Mouse (Mus musculus) embryonic fibroblast, embryonic 13.5 days (primary cell): ENCODE measurements around the gene Vars.
"Not testable (repeated sequence)": the region's sequence is repeated elsewhere in the genome, so short reads cannot be mapped to it uniquely, and the experiment has no call there.

Experiments
- CTCF ChIP-seq: IDR thresholded peaks from 2 replicates; pipeline ENCODE4 v1.5.1; 2011; ENCODE audit warnings: mild to moderate bottlenecking, control low read depth, low read length, moderate library complexity, borderline replicate concordance; ENCODE audit not compliant: insufficient read depth
- POLR2A ChIP-seq: IDR thresholded peaks from 2 replicates; pipeline ENCODE4 v1.6.1; 2011; ENCODE audit warnings: low read depth, mild to moderate bottlenecking, control low read depth, low read length, moderate library complexity

DNA sequence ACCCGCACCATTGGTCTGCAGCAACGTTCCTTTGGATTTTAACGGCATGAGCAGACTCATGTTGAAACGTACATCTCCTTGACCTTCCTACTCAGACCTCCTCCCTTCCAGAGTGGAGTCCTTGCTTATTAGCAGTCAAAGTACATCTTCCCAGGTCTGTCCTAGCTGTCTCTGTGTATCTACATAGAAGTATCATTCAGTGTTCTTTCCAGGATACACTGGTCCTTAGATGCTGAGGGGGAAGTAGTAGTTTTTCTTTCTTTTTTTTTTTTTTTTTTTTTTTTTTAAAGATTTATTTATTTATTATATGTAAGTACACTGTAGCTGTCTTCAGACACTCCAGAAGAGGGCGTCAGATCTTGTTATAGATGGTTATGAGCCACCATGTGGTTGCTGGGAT lies 5.1 kb downstream of the Vars start:
- not testable (repeated sequence) for TF ChIP-seq POLR2A, CTCF
